Mouse (Mus musculus) liver, embryonic 13.5 days (tissue): ENCODE results near the gene Rbm33. TPM values are rescaled to one million over a fixed set of nuclear protein-coding genes. Genes with fewer than 3 reads are reported as not detected.
A peak's percentile ranks its signal among the peaks of the same experiment; 100 is the strongest.

Experiments
- ATAC-seq: fragments of 200-750 bp; cut with Nextera tagmentation; 2 replicates; pipeline ENCODE4 v1.8.0; 2017; ENCODE audit warnings: low read depth, mild to moderate bottlenecking, moderate number of reproducible peaks, moderate library complexity
- DNase-seq: peaks from one replicate; pipeline ENCODE4 v3.0.0; 2022
- H3K27ac ChIP-seq: fragments of 300-500 bp; sonication (generic); 2 replicates; pipeline ENCODE4 v1.5.1; 2015; ENCODE audit warnings: moderate library complexity, mild to moderate bottlenecking, inconsistent platforms
- H3K27me3 ChIP-seq: fragments of 300-500 bp; sonication (generic); 2 replicates; pipeline ENCODE4 v1.6.1; 2015; ENCODE audit warnings: mild to moderate bottlenecking, inconsistent platforms
- H3K36me3 ChIP-seq: fragments of 300-500 bp; sonication (generic); 2 replicates; pipeline ENCODE4 v1.6.1; 2015; ENCODE audit warnings: mild to moderate bottlenecking, inconsistent platforms
- H3K4me1 ChIP-seq: fragments of 300-500 bp; sonication (generic); replicated peaks from 2 replicates; pipeline ENCODE4 v1.6.1; 2015; ENCODE audit warnings: inconsistent platforms
- H3K4me2 ChIP-seq: fragments of 300-500 bp; sonication (generic); 2 replicates; pipeline ENCODE4 v1.6.1; 2015; ENCODE audit warnings: inconsistent platforms, mild to moderate bottlenecking, moderate library complexity
- H3K4me3 ChIP-seq: fragments of 300-500 bp; sonication (generic); replicated peaks from 2 replicates; pipeline ENCODE4 v1.5.1; 2015; ENCODE audit warnings: mild to moderate bottlenecking, inconsistent platforms
- H3K9ac ChIP-seq: fragments of 300-500 bp; sonication (generic); 2 replicates; pipeline ENCODE4 v1.6.1; 2015; ENCODE audit warnings: mild to moderate bottlenecking, inconsistent platforms
- H3K9me3 ChIP-seq: fragments of 300-500 bp; sonication (generic); replicated peaks from 2 replicates; pipeline ENCODE4 v1.6.1; 2016; ENCODE audit warnings: inconsistent platforms
- WGBS: fragments of 180-500 bp; shearing (Covaris S2); methylation state at CpG from one replicate; pipeline ENCODE4 v1.1.7; 2015; ENCODE audit not compliant: insufficient replicate concordance; 5-methylcytosine and 5-hydroxymethylcytosine counted together
- polyA plus RNA-seq: library from polyadenylated mRNA; unstranded; fragments of >200 nt; fragmentation: Nextera tagmentation; extraction: Ambion mirVana; gene quantifications from 2 replicates; pipeline ENCODE4 v1.2.1, GENCODE M21; 2015

Gene Rbm33
- polyA plus RNA-seq, 1 experiment from 2014 or later: 5.7 TPM

DNA sequence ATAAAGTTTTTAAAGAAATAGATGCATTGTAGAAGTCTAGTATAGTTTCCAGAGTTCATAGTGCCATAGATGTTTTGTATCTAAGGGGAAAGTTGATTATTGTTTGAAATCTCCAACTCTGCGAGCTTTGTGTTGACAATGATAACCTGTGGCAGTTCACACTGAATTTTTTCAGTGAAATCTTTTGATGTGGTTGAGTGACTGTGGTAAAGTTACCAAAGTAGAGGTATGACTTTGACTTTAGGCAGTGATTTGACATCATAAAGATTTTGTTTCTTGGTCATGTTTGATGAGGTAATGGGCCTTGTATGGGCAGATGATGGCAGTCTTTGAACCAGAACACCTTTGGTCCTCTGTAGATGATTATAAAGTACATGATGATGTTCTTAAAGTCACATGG, 65.4 kb downstream of the Rbm33 start:
- no peak overlapping the region for H3K4me2 ChIP-seq
- H3K9me3 ChIP-seq: no peaks in the 10 kb centered on the region
- no peak overlapping the region for H3K4me3 ChIP-seq
- no peaks in the 10 kb centered on the region for H3K27me3 ChIP-seq
- no peak for ATAC-seq
- H3K9ac ChIP-seq: no peak overlapping the region
- H3K27ac ChIP-seq: no peak overlapping the region
- H3K4me1 ChIP-seq: no peaks in the 10 kb centered on the region
- 78% methylated on average over 1 of the region's 1 CpGs for WGBS
- H3K36me3 ChIP-seq: peaks cover 56% of the 10 kb centered on the region
- no peak for DNase-seq

DNA sequence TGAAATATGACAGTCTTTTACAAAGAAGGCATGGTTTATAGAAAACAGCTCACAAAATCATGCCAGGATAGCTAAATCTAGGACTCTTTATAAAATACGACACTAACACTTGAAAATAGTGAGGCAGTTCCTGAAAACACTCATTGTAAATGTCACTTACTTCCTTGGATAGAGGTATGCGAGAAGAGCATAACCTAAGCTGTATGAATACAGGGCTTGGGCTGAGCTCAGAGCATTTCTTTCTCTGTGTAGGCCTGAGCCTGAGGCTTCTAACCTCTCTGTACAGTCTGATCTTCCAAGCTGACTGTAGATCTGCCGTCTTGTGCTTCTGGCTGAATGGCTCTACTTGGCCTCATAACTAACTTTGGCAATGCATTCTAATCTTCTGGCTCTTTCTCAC, 69.9 kb downstream of the Rbm33 start:
- no peaks in the 10 kb centered on the region for H3K4me1 ChIP-seq
- H3K4me2 ChIP-seq: no peak overlapping the region
- no peak overlapping the region for H3K4me3 ChIP-seq
- H3K27me3 ChIP-seq: no peaks in the 10 kb centered on the region
- DNase-seq (no peak), ATAC-seq (no peak)
- H3K27ac ChIP-seq: no peak overlapping the region
- peaks cover 70% of the 10 kb centered on the region for H3K36me3 ChIP-seq
- no peaks in the 10 kb centered on the region for H3K9me3 ChIP-seq
- no peak overlapping the region for H3K9ac ChIP-seq
- WGBS: 86% methylated on average over 3 of the region's 3 CpGs

DNA sequence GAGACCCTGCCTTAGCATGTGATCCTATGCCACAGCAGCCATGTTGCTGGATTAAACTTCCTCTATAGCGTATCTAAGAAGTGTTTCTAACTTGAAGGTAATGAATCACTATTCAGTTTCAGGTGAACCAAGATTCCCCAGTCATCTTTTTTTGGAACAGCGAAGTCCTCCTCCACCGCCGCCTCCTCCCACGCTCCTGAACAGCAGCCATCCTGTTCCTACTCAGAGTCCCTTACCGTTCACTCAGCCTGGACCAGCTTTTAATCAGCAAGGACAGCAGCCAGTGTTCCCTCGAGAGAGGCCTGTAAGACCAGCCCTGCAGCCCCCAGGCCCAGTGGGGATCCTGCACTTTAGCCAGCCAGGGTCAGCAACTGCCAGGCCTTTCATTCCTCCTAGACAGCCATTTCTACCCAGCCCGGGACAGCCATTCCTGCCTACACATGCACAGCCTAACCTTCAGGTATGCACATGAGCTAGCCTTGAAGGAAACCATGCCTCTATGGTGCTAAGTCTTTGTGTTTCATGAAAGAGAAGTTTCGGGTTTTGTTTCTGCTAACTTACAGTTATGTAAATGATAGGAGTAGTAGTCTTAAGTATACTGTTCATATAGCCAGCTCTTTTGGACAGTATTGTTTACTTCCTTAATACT, 70.7 kb downstream of the Rbm33 start:
- Histone ChIP-seq H3K36me3 (peaks cover 66% of the 10 kb centered on the region), H3K27me3 (no peaks in the 10 kb centered on the region), H3K4me2 (no peak overlapping the region), H3K27ac (no peak overlapping the region), H3K9ac (no peak overlapping the region), H3K9me3 (no peaks in the 10 kb centered on the region), H3K4me1 (no peaks in the 10 kb centered on the region), H3K4me3 (no peak overlapping the region)
- DNase-seq (no peak), ATAC-seq (no peak)
- 89% methylated on average over 9 of the region's 9 CpGs for WGBS

DNA sequence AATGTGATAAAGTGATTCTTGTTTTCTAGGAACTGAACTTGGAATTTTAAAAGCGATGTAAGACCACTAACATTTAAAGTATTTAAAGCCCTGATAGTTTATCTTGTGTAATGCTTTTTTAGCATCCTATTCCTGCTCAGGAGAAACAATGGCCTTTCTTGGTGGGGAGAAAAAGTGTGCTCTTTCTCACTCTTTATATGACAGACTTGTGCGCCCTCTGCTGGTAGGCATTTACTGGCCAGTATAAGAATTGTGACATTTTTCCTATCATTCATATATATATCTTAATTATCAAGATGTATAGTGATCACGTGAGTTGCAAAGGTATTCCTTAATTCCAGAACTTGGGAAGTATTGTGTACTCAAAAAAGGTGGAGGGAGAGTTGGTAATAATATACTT, 71.3 kb downstream of the Rbm33 start:
- no peaks in the 10 kb centered on the region for H3K27me3 ChIP-seq
- ATAC-seq: no peak
- no peaks in the 10 kb centered on the region for H3K4me1 ChIP-seq
- DNase-seq: peak; percentile 16
- no peak overlapping the region for H3K4me3 ChIP-seq
- H3K9me3 ChIP-seq: no peaks in the 10 kb centered on the region
- H3K27ac ChIP-seq: no peak overlapping the region
- H3K9ac ChIP-seq: no peak overlapping the region
- H3K36me3 ChIP-seq: peaks cover 66% of the 10 kb centered on the region
- H3K4me2 ChIP-seq: no peak overlapping the region
- WGBS: 50% methylated on average over 3 of the region's 3 CpGs

DNA sequence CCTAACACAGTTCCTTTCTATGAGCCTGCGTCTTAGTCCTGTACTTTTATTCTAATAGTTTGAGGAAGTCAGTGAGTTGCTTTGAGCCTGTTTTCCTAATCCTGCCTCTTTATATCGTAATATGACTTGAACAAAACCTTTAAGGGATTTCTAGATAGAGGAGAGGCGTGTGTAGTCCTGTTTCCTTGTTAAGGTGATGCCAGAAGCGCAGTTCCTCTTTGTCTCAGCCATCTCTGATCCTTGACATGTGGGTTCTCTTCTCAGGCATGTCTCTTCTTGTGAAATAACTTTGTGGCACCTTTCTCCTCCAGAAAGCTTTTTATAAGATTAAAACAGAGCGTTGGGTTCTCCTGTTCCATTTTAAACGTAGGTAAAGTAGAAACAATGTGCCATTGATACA, 73.3 kb downstream of the Rbm33 start:
- Histone ChIP-seq H3K4me3 (no peak overlapping the region), H3K4me1 (no peaks in the 10 kb centered on the region), H3K9ac (no peak overlapping the region), H3K27ac (no peak overlapping the region), H3K27me3 (no peaks in the 10 kb centered on the region), H3K36me3 (peaks cover 73% of the 10 kb centered on the region), H3K4me2 (no peak overlapping the region), H3K9me3 (no peaks in the 10 kb centered on the region)
- ATAC-seq: no peak
- no peak for DNase-seq
- 88% methylated on average over 6 of the region's 6 CpGs for WGBS

DNA sequence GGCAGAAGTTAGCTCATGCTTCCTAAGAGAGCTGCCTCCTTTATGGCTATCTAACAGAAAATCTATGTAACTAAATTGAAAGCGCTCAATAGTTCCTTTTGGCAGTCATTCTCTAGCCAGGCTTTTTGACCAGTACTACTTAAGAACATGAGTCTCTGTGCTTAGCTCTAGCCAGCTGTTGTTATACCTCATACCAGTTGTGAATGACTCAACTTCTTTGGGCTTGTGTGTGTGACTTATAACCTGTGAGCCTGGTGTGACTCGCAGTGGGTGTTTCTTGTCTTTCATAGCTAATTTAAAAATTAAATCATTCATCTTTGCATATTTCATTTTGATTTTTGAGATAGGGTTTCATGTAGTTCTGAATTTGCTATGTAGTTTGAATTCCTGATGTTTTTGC, 80.4 kb downstream of the Rbm33 start:
- 95% methylated on average over 2 of the region's 2 CpGs for WGBS
- ATAC-seq: no peak
- H3K9ac ChIP-seq: no peak overlapping the region
- DNase-seq: no peak
- no peak overlapping the region for H3K4me3 ChIP-seq
- H3K4me2 ChIP-seq: no peak overlapping the region
- no peak overlapping the region for H3K27ac ChIP-seq
- no peaks in the 10 kb centered on the region for H3K27me3 ChIP-seq
- peaks cover 58% of the 10 kb centered on the region for H3K36me3 ChIP-seq
- H3K4me1 ChIP-seq: no peaks in the 10 kb centered on the region
- no peaks in the 10 kb centered on the region for H3K9me3 ChIP-seq

DNA sequence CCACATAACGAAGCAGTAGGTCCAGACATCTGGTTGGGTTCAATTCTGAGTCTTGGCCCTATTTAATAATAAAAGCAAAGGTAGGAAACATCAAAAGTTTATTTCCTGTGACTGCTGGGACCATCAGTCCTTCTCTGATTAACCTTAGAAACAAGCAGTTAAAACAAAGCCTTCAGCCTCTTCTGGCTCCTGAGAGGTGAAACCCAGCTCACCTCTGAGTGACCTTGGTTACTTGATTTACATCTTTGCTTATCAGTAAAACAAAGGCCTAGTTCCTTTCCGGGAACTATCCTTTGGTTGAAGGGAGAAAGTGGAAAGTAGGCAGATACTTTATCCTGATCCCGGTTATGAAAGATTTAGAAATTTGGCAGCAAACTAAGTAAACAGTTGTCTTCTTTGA, 81.8 kb downstream of the Rbm33 start:
- Histone ChIP-seq H3K4me1 (no peaks in the 10 kb centered on the region), H3K9me3 (no peaks in the 10 kb centered on the region), H3K27me3 (no peaks in the 10 kb centered on the region), H3K4me2 (no peak overlapping the region), H3K9ac (no peak overlapping the region), H3K4me3 (no peak overlapping the region), H3K27ac (no peak overlapping the region), H3K36me3 (peaks cover 52% of the 10 kb centered on the region)
- DNase-seq: no peak
- ATAC-seq: no peak
- WGBS: 81% methylated on average over 3 of the region's 3 CpGs

DNA sequence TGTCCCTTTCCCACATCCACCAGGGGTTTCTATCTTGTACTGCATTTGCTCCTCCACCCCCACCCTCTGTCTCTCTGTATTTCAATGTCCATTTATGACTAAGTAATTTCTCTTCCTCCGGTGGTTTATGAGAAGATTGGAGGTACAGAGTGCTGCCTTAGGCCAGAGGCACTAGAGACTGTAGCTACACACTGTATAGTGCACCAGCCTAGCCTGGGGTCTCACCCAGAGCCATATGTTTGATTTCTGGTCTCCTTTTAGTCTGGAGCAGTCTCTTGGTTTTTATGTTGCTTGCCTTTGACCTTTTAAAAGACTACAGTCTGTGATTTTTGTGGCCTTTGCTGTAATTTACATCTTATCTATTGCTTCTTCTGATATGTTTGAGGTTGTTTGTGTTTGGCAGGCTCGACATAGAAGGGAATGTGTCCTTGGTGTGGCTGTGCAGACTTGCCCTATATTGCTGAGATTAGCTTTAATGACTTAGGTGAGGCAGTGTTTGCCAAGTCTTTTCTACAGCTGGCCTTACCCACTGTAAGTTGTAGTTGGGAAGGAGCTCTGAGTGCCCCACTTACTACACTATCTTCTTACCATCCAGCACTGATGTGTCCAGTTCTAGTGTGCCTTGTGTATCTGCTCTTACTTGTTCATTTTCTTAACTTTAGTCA, 82.7 kb downstream of the Rbm33 start:
- H3K27me3 ChIP-seq: no peaks in the 10 kb centered on the region
- H3K4me2 ChIP-seq: no peak overlapping the region
- DNase-seq (no peak), ATAC-seq (no peak)
- H3K9ac ChIP-seq: no peak overlapping the region
- no peak overlapping the region for H3K4me3 ChIP-seq
- no peaks in the 10 kb centered on the region for H3K4me1 ChIP-seq
- no peak overlapping the region for H3K27ac ChIP-seq
- H3K36me3 ChIP-seq: peaks cover 43% of the 10 kb centered on the region
- WGBS: 75% methylated on average over 2 of the region's 2 CpGs
- no peaks in the 10 kb centered on the region for H3K9me3 ChIP-seq

DNA sequence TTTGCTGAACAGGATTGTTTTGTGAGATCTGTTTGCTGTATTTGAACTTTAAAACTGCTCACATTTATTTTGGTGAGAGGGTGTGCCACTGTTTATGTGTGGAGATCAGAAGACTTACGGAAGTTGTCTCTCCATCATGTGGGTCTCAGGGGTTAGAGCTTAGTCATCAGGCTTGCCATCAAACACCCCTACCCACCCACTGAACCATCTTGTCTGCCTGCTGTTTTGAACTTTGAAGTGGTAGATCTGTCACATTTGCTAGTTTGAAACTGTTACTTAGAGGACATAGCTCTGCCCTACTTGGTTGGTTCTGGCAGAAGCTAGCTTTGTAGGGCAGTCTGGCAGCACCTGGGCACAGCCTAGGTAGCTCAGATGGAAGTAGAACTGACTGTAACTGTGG, 85.8 kb downstream of the Rbm33 start:
- peaks cover 30% of the 10 kb centered on the region for H3K36me3 ChIP-seq
- no peak overlapping the region for H3K27ac ChIP-seq
- no peaks in the 10 kb centered on the region for H3K4me1 ChIP-seq
- no peak overlapping the region for H3K9ac ChIP-seq
- 83% methylated on average over 1 of the region's 1 CpGs for WGBS
- DNase-seq (no peak), ATAC-seq (no peak)
- no peak overlapping the region for H3K4me3 ChIP-seq
- no peaks in the 10 kb centered on the region for H3K27me3 ChIP-seq
- H3K4me2 ChIP-seq: no peak overlapping the region
- no peaks in the 10 kb centered on the region for H3K9me3 ChIP-seq

DNA sequence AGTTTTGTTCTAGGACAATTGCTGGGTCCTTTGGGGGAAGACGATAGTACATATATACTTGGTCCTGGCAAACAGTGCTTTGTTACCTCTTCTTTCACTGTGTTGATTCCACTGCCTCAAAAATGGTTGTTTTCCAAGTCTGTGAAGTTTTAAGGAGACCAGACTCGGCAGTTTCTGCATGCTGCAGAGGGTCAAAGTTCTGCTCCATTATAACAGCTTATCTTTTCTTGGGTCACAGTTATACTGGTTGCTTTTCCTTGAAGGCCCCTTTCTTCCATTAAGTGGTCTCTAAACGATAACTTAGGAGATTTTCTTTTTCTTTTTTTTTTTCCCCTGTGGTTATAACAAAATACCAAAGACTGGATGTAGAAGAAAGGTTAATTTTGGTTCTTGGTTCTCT, 89.7 kb downstream of the Rbm33 start:
- no peak for ATAC-seq
- Histone ChIP-seq H3K4me2 (no peak overlapping the region), H3K4me3 (no peak overlapping the region), H3K4me1 (no peaks in the 10 kb centered on the region), H3K27ac (no peak overlapping the region), H3K27me3 (no peaks in the 10 kb centered on the region), H3K36me3 (peaks cover 40% of the 10 kb centered on the region), H3K9me3 (no peaks in the 10 kb centered on the region), H3K9ac (no peak overlapping the region)
- no peak for DNase-seq
- 78% methylated on average over 3 of the region's 3 CpGs for WGBS

DNA sequence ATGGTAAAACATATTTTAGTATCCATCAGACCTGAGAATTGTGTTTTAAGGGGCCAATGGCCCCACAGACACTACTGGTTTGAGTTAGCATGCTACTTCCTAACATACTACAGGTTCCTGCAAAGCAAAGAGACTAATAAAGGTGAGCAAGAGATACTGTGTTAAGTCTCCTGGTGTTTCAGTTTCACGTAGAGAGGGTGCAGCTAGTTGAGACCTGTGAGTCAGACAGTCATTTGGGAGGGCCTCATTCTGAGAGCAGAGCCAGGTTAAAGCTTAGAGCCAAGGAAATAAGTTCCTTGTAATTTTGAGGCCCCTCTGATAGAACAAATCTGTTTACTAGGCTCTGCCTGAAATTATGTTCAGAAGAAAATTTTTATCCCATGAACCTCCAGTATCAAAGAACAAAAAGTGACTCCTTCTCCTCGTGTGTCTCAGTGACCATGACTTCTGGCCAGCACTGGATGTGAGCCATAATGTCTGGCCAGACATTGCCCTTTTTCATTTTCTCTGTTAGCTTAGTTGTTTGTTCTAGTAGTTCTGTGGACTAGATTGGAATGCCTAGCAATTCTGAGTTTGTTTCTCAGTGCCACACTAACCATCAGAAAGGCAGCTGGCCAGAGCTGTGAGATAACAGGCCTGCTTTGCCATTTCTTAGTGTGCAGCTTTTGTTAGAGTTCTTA, 95.2 kb downstream of the Rbm33 start:
- ATAC-seq: no peak
- 81% methylated on average over 2 of the region's 2 CpGs for WGBS
- peaks cover 86% of the 10 kb centered on the region for H3K36me3 ChIP-seq

DNA sequence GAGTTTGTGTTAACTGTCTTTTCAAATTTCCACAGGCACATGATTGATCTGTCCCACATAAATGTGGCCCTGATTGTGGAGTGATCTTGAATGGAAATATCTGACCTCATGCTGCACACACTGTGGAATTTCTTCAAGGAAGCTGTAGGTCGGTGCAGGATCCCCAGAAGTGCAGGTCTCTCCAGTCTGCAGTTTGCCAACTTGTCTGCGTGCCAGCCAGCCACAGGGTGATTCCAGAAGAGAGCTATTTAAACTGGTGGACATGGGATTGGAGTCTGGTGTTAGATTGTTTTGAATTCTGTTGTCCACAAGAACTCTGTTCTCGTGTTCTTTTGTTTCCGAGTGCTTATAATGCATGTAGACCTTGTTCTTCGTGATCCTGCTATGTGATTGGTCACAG, 96.6 kb downstream of the Rbm33 start:
- H3K36me3 ChIP-seq: peaks cover 85% of the 10 kb centered on the region
- 94% methylated on average over 5 of the region's 5 CpGs for WGBS
- H3K4me3 ChIP-seq: no peak overlapping the region
- ATAC-seq: no peak
- H3K27ac ChIP-seq: no peak overlapping the region
- no peaks in the 10 kb centered on the region for H3K27me3 ChIP-seq
- H3K4me1 ChIP-seq: no peaks in the 10 kb centered on the region
- DNase-seq: no peak
- H3K4me2 ChIP-seq: no peak overlapping the region
- no peaks in the 10 kb centered on the region for H3K9me3 ChIP-seq
- no peak overlapping the region for H3K9ac ChIP-seq

More for the DNA sequence above, 95.2 kb downstream of the Rbm33 start:
- Histone ChIP-seq H3K27ac (no peak overlapping the region), H3K9me3 (no peaks in the 10 kb centered on the region), H3K4me1 (no peaks in the 10 kb centered on the region), H3K9ac (no peak overlapping the region), H3K4me2 (no peak overlapping the region), H3K27me3 (no peaks in the 10 kb centered on the region), H3K4me3 (no peak overlapping the region)
- DNase-seq: no peak
